In genomic region chr7:35668066-35669041, GRCm38 (mm10) we compare ENCODE assay signal across 11 mouse cellular contexts. TPM values are rescaled to one million over a fixed set of nuclear protein-coding genes. Genes with fewer than 3 reads are reported as not detected.
DNase-seq lines count a peak whose midpoint lies in the region; ATAC-seq and TF ChIP-seq lines count a peak whose summit lies in the region.
"Had no signal": no experiment of that assay in that cellular context is flagged by ENCODE, and none has a peak within 500 bp of the region (broad histone marks: within the 10 kb centered on the region; RNA-seq: fewer than 3 reads in every experiment).

No protein-coding gene starts in this region.

- H3K27me3 ChIP-seq in forebrain, embryonic 13.5 days, result no peaks in the 10 kb centered on the region
- peaks cover 6% of the 10 kb centered on the region; the same call in 1 of the 2 replicates for H3K27me3 ChIP-seq in midbrain, embryonic 10.5 days (ENCODE audit: low read depth, poor library complexity, severe bottlenecking)
- H3K27me3 ChIP-seq: liver, embryonic 12.5 days had no signal

- H3K36me3 ChIP-seq in forebrain, embryonic 13.5 days (ENCODE audit: poor library complexity, severe bottlenecking), result no peaks in the 10 kb centered on the region
- H3K36me3 ChIP-seq in midbrain, embryonic 10.5 days, result no peaks in the 10 kb centered on the region
- H3K36me3 ChIP-seq: liver, embryonic 12.5 days had no signal

- H3K27ac ChIP-seq in forebrain, embryonic 13.5 days, result peak overlapping the region; percentile 74
- peak overlapping the region; percentile 94 for H3K27ac ChIP-seq in midbrain, embryonic 10.5 days (replicated peaks)
- H3K27ac ChIP-seq in olfactory bulb, adult 2 months (ENCODE audit: insufficient read depth, low read depth, low read length), result 0 out of 2 replicates have a peak overlapping the region, but pooled peaks have one; percentile 15
- H3K27ac ChIP-seq: liver, embryonic 12.5 days had no signal

- intact Hi-C loops in left cerebral cortex, postnatal 4 days (cut with DNase I), result no loop called here

- ATAC-seq in forebrain, embryonic 13.5 days, result peak; percentile 77
- ATAC-seq in activated CD4-positive, CD25-positive, alpha-beta regulatory T cell, adult 4 months, result no peak
- no peak for ATAC-seq in monocyte, adult 5-6 weeks (replicated peaks; ENCODE audit: insufficient number of reproducible peaks, low FRiP score, low TSS enrichment, poor library complexity, severe bottlenecking)
- ATAC-seq: intestine, postnatal 0 days; liver, embryonic 12.5 days; Patski had no signal

- no peak overlapping the region for H3K4me3 ChIP-seq in forebrain, embryonic 13.5 days
- H3K4me3 ChIP-seq in midbrain, embryonic 10.5 days, result peak overlapping the region; percentile 30
- no peak overlapping the region for H3K4me3 ChIP-seq in olfactory bulb, adult 2 months (ENCODE audit: insufficient read depth, low read depth, low read length)
- H3K4me3 ChIP-seq: liver, embryonic 12.5 days had no signal

- H3K4me1 ChIP-seq in forebrain, embryonic 13.5 days, result peaks cover 41% of the 10 kb centered on the region
- H3K4me1 ChIP-seq in midbrain, embryonic 10.5 days, result peaks cover 67% of the 10 kb centered on the region
- peaks cover 7% of the 10 kb centered on the region for H3K4me1 ChIP-seq in olfactory bulb, adult 2 months (ENCODE audit: control insufficient read depth, insufficient read depth, low read length)
- H3K4me1 ChIP-seq: liver, embryonic 12.5 days had no signal

- H3K9me3 ChIP-seq in forebrain, embryonic 13.5 days (replicated peaks), result peaks cover 4% of the 10 kb centered on the region; the same call in 1 of the 2 replicates
- no peaks in the 10 kb centered on the region for H3K9me3 ChIP-seq in midbrain, embryonic 10.5 days (replicated peaks)
- H3K9me3 ChIP-seq: liver, embryonic 12.5 days had no signal

- peak overlapping the region; percentile 24 for H3K4me2 ChIP-seq in forebrain, embryonic 13.5 days
- H3K4me2 ChIP-seq: liver, embryonic 12.5 days had no signal

- TF ChIP-seq POLR2A in olfactory bulb, adult 2 months (IDR thresholded peaks at IDR 0.05; ENCODE audit: insufficient read depth, low read depth, low read length), result no peak

- WGBS in forebrain, embryonic 13.5 days, result 16% methylated on average over 18 of the region's 18 CpGs
- WGBS in midbrain, embryonic 10.5 days, result 20% methylated on average over 18 of the region's 18 CpGs
- WGBS in olfactory bulb, adult 2 months, result 32% methylated on average over 18 of the region's 18 CpGs

- peak; percentile 65 for DNase-seq in left cerebral cortex, postnatal 4 days
- DNase-seq in left cerebral cortex, adult 18-20 months (ENCODE audit: low spot score in 2 of 2), result no peak
- DNase-seq in midbrain, embryonic 10.5 days (ENCODE audit: low spot score), result peak; percentile 85
- no peak for DNase-seq in thymus, postnatal 36 days

- TF ChIP-seq CTCF in olfactory bulb, adult 2 months (IDR thresholded peaks at IDR 0.05; ENCODE audit: insufficient read depth, low read depth, low read length), result no peak

- H3K9ac ChIP-seq in forebrain, embryonic 13.5 days, result no peak overlapping the region
- H3K9ac ChIP-seq: liver, embryonic 12.5 days had no signal

RNA-seq across cellular contexts. Expression of gene Pdcd5, which starts 21.0 kb away (rescaled TPM):
- 100 to 1,000 TPM; 110 to 114 TPM for total RNA-seq in left cerebral cortex, postnatal 4 days (2021)
- total RNA-seq in left cerebral cortex, adult 18-20 months (2021), result 10 to 100 TPM; 65.5 to 67.8 TPM
- 254 and 267 TPM in 2 replicates for polyA plus RNA-seq in forebrain, embryonic 13.5 days (2015; fragmentation: Nextera tagmentation; extraction: Ambion mirVana)
- polyA plus RNA-seq in midbrain, embryonic 10.5 days (2016; fragmentation: Nextera tagmentation; extraction: Ambion mirVana), result 307 and 342 TPM in 2 replicates
- polyA plus RNA-seq in olfactory bulb, adult 2 months (2012; ENCODE audit: insufficient read depth, insufficient read length, low replicate concordance, missing spikeins), result not detected in 2 replicates
- 10 to 100 TPM; 56.8 to 86.6 TPM for polyA plus RNA-seq in activated CD4-positive, CD25-positive, alpha-beta regulatory T cell, adult 4 months (2017; shearing (Covaris generic))
- 74.9 to 102 TPM (median 79.3 TPM) in 3 replicates for total RNA-seq in monocyte, adult 5-6 weeks (2017)

Comparison
In these comparisons a context has a peak if more than half of its experiments do, and no peak if none do; other contexts are left out.
1. DNase-seq: peak in left cerebral cortex, postnatal 4 days (single experiment) and midbrain, embryonic 10.5 days (single experiment); none in left cerebral cortex, adult 18-20 months (0 of 2) and thymus, postnatal 36 days (0 of 2).
2. H3K27ac ChIP-seq: peak in every context shown above with its lines; median percentile 94 in midbrain, embryonic 10.5 days; 74 in forebrain, embryonic 13.5 days; 15 in olfactory bulb, adult 2 months.
3. RNA of gene Pdcd5, which starts 21.0 kb away (polyA plus RNA-seq): 307 to 342 TPM in midbrain, embryonic 10.5 days, 254 to 267 TPM in forebrain, embryonic 13.5 days and 56.8 to 86.6 TPM in activated CD4-positive, CD25-positive, alpha-beta regulatory T cell, adult 4 months; not detected in olfactory bulb, adult 2 months; every median in the first group is over 10 times any median in the second.